8 mouse cellular contexts compared by ENCODE assay signal in genomic region chr19:53890781-53891251, GRCm38 (mm10). TPM values are rescaled to one million over a fixed set of nuclear protein-coding genes. Genes with fewer than 3 reads are reported as not detected.
A peak's percentile ranks its signal among the peaks of the same experiment; 100 is the strongest.
DNase-seq lines count a peak whose midpoint lies in the region; ATAC-seq and TF ChIP-seq lines count a peak whose summit lies in the region.

No protein-coding gene starts in this region.

- H3K36me3 ChIP-seq in embryonic facial prominence, embryonic 13.5 days: no peaks in the 10 kb centered on the region
- H3K36me3 ChIP-seq in embryonic facial prominence, embryonic 10.5 days (replicated peaks): no peaks in the 10 kb centered on the region
- no peaks in the 10 kb centered on the region for H3K36me3 ChIP-seq in limb, embryonic 10.5 days
- H3K36me3 ChIP-seq in spleen, adult 2 months (ENCODE audit: control insufficient read depth, insufficient read depth, low read length): no peaks in the 10 kb centered on the region
- H3K36me3 ChIP-seq in hindbrain, embryonic 10.5 days: no peaks in the 10 kb centered on the region

- TF ChIP-seq POLR2A in spleen, adult 2 months (IDR thresholded peaks at IDR 0.05; ENCODE audit: low read depth, low read length): no peak

- no peaks in the 10 kb centered on the region for H3K27me3 ChIP-seq in embryonic facial prominence, embryonic 13.5 days
- H3K27me3 ChIP-seq in embryonic facial prominence, embryonic 10.5 days (replicated peaks; ENCODE audit: low read depth, poor library complexity, severe bottlenecking): no peaks in the 10 kb centered on the region
- no peaks in the 10 kb centered on the region for H3K27me3 ChIP-seq in limb, embryonic 10.5 days (ENCODE audit: low read depth, poor library complexity, severe bottlenecking)
- H3K27me3 ChIP-seq in spleen, adult 2 months (ENCODE audit: control insufficient read depth, insufficient read depth, low read length): no peaks in the 10 kb centered on the region
- no peaks in the 10 kb centered on the region for H3K27me3 ChIP-seq in hindbrain, embryonic 10.5 days (ENCODE audit: insufficient read depth, poor library complexity, severe bottlenecking)

- WGBS in embryonic facial prominence, embryonic 13.5 days: 73% methylated on average over 5 of the region's 5 CpGs
- WGBS in embryonic facial prominence, embryonic 10.5 days: 68% methylated on average over 5 of the region's 5 CpGs
- 67% methylated on average over 5 of the region's 5 CpGs for WGBS in limb, embryonic 10.5 days
- WGBS in spleen, adult 2 months: 30% methylated on average over 5 of the region's 5 CpGs
- WGBS in hindbrain, embryonic 10.5 days: 68% methylated on average over 5 of the region's 5 CpGs

- TF ChIP-seq CTCF in spleen, adult 2 months (IDR thresholded peaks at IDR 0.05; ENCODE audit: extremely low read depth, insufficient read depth, insufficient read length, insufficient replicate concordance): no peak

- peaks cover 44% of the 10 kb centered on the region for H3K4me1 ChIP-seq in embryonic facial prominence, embryonic 13.5 days
- peaks cover 28% of the 10 kb centered on the region for H3K4me1 ChIP-seq in embryonic facial prominence, embryonic 10.5 days
- H3K4me1 ChIP-seq in limb, embryonic 10.5 days: peaks cover 37% of the 10 kb centered on the region
- peaks cover 58% of the 10 kb centered on the region; the same call in 1 of the 2 replicates for H3K4me1 ChIP-seq in spleen, adult 2 months (ENCODE audit: control insufficient read depth, insufficient read depth, insufficient read length)
- H3K4me1 ChIP-seq in hindbrain, embryonic 10.5 days (replicated peaks): peaks cover 9% of the 10 kb centered on the region; the same call in 1 of the 2 replicates

- no peak overlapping the region for H3K4me3 ChIP-seq in embryonic facial prominence, embryonic 13.5 days
- no peak overlapping the region for H3K4me3 ChIP-seq in embryonic facial prominence, embryonic 10.5 days
- H3K4me3 ChIP-seq in limb, embryonic 10.5 days: no peak overlapping the region
- H3K4me3 ChIP-seq in spleen, adult 2 months (ENCODE audit: extremely low read depth, insufficient read depth, insufficient read length): no peak overlapping the region
- no peak overlapping the region for H3K4me3 ChIP-seq in hindbrain, embryonic 10.5 days

- no peak for DNase-seq in embryonic facial prominence, embryonic 10.5 days (ENCODE audit: low spot score)
- peak; percentile 88 for DNase-seq in T-cell, adult 2 months (ENCODE audit: low spot score)
- no peak for DNase-seq in limb, embryonic 10.5 days (ENCODE audit: low spot score)
- DNase-seq in spleen, adult 2 months (ENCODE audit: low read depth in 1 of 2, low spot score in 2 of 2): peak; percentile 64 to 74
- no peak for DNase-seq in layer of hippocampus, postnatal 14 days (ENCODE audit: low spot score in 2 of 2)
- DNase-seq in hindbrain, embryonic 10.5 days (ENCODE audit: low spot score): no peak

- H3K9me3 ChIP-seq in embryonic facial prominence, embryonic 13.5 days: no peaks in the 10 kb centered on the region
- H3K9me3 ChIP-seq in embryonic facial prominence, embryonic 10.5 days: no peaks in the 10 kb centered on the region
- no peaks in the 10 kb centered on the region for H3K9me3 ChIP-seq in limb, embryonic 10.5 days (replicated peaks)
- no peaks in the 10 kb centered on the region for H3K9me3 ChIP-seq in hindbrain, embryonic 10.5 days

- no peak for ATAC-seq in embryonic facial prominence, embryonic 13.5 days (ENCODE audit: insufficient number of reproducible peaks, insufficient read depth, low FRiP score, low TSS enrichment, low read depth)
- no peak for ATAC-seq in monocyte, adult 5-6 weeks (replicated peaks; ENCODE audit: insufficient number of reproducible peaks, low FRiP score, low TSS enrichment, poor library complexity, severe bottlenecking)

- H3K27ac ChIP-seq in embryonic facial prominence, embryonic 13.5 days: 0 out of 2 replicates have a peak overlapping the region, but pooled peaks have one; percentile 89
- H3K27ac ChIP-seq in embryonic facial prominence, embryonic 10.5 days (replicated peaks): no peak overlapping the region
- H3K27ac ChIP-seq in limb, embryonic 10.5 days: 0 out of 2 replicates have a peak overlapping the region, but pooled peaks have one; percentile 78
- peak overlapping the region; percentile 97 for H3K27ac ChIP-seq in spleen, adult 2 months (ENCODE audit: insufficient read depth, low read length)
- no peak overlapping the region for H3K27ac ChIP-seq in hindbrain, embryonic 10.5 days

- no peak overlapping the region for H3K4me2 ChIP-seq in embryonic facial prominence, embryonic 13.5 days

- no peak overlapping the region for H3K9ac ChIP-seq in embryonic facial prominence, embryonic 13.5 days

RNA-seq across cellular contexts. Expression of gene Pdcd4, which starts 1.2 kb away (rescaled TPM):
- 130 and 135 TPM in 2 replicates for polyA plus RNA-seq in embryonic facial prominence, embryonic 13.5 days (2015; fragmentation: Nextera tagmentation; extraction: Ambion mirVana)
- polyA plus RNA-seq in embryonic facial prominence, embryonic 10.5 days (2016; fragmentation: Nextera tagmentation; extraction: Ambion mirVana): 66.5 and 78.8 TPM in 2 replicates
- 38.1 and 56.1 TPM in 2 replicates for polyA plus RNA-seq in limb, embryonic 10.5 days (2016; fragmentation: Nextera tagmentation; extraction: Ambion mirVana)
- polyA plus RNA-seq in spleen, adult 2 months (2012; rRNA removed): 8.7 and 9.4 TPM in 2 replicates
- total RNA-seq in monocyte, adult 5-6 weeks (2017): 238 to 392 TPM (median 322 TPM) in 3 replicates
- total RNA-seq in layer of hippocampus, postnatal 14 days (2021): 100 to 1,000 TPM; 121 TPM
- 49.8 and 49.9 TPM in 2 replicates for polyA plus RNA-seq in hindbrain, embryonic 10.5 days (2016; fragmentation: Nextera tagmentation; extraction: Ambion mirVana)

RNA-seq across cellular contexts. Expression of gene Shoc2, which starts 53.3 kb away (rescaled TPM):
- polyA plus RNA-seq in embryonic facial prominence, embryonic 13.5 days (2015; fragmentation: Nextera tagmentation; extraction: Ambion mirVana): 50.5 and 54.7 TPM in 2 replicates
- polyA plus RNA-seq in embryonic facial prominence, embryonic 10.5 days (2016; fragmentation: Nextera tagmentation; extraction: Ambion mirVana): 62.7 and 65.9 TPM in 2 replicates
- 49.9 and 54.0 TPM in 2 replicates for polyA plus RNA-seq in limb, embryonic 10.5 days (2016; fragmentation: Nextera tagmentation; extraction: Ambion mirVana)
- 5.1 and 5.6 TPM in 2 replicates for polyA plus RNA-seq in spleen, adult 2 months (2012; rRNA removed)
- 63.5 to 85.3 TPM (median 69.9 TPM) in 3 replicates for total RNA-seq in monocyte, adult 5-6 weeks (2017)
- total RNA-seq in layer of hippocampus, postnatal 14 days (2021): 10 to 100 TPM; 45.6 to 46.8 TPM
- polyA plus RNA-seq in hindbrain, embryonic 10.5 days (2016; fragmentation: Nextera tagmentation; extraction: Ambion mirVana): 56.3 and 57.8 TPM in 2 replicates

RNA-seq across cellular contexts. Expression of gene Bbip1, which starts 53.6 kb away (rescaled TPM):
- 82.9 and 97.9 TPM in 2 replicates for polyA plus RNA-seq in embryonic facial prominence, embryonic 13.5 days (2015; fragmentation: Nextera tagmentation; extraction: Ambion mirVana)
- polyA plus RNA-seq in embryonic facial prominence, embryonic 10.5 days (2016; fragmentation: Nextera tagmentation; extraction: Ambion mirVana): 86.7 and 89.7 TPM in 2 replicates
- 80.4 and 81.9 TPM in 2 replicates for polyA plus RNA-seq in limb, embryonic 10.5 days (2016; fragmentation: Nextera tagmentation; extraction: Ambion mirVana)
- polyA plus RNA-seq in spleen, adult 2 months (2012; rRNA removed): 4.2 and 4.4 TPM in 2 replicates
- 42.3 to 45.1 TPM (median 43.5 TPM) in 3 replicates for total RNA-seq in monocyte, adult 5-6 weeks (2017)
- 10 to 100 TPM; 66.0 to 74.4 TPM for total RNA-seq in layer of hippocampus, postnatal 14 days (2021)
- 112 and 124 TPM in 2 replicates for polyA plus RNA-seq in hindbrain, embryonic 10.5 days (2016; fragmentation: Nextera tagmentation; extraction: Ambion mirVana)

Comparison
In these comparisons a context has a peak if more than half of its experiments do, and no peak if none do; other contexts are left out.
1. H3K27ac ChIP-seq: peak in embryonic facial prominence, embryonic 13.5 days (single experiment), limb, embryonic 10.5 days (single experiment) and spleen, adult 2 months (single experiment); none in embryonic facial prominence, embryonic 10.5 days (single experiment) and hindbrain, embryonic 10.5 days (single experiment).
2. DNase-seq: peak in T-cell, adult 2 months (single experiment) and spleen, adult 2 months (2 of 2); none in embryonic facial prominence, embryonic 10.5 days (single experiment), limb, embryonic 10.5 days (single experiment), layer of hippocampus, postnatal 14 days (0 of 2) and hindbrain, embryonic 10.5 days (single experiment).
3. RNA of gene Bbip1, which starts 53.6 kb away (polyA plus RNA-seq): 112 to 124 TPM in hindbrain, embryonic 10.5 days, 86.7 to 89.7 TPM in embryonic facial prominence, embryonic 10.5 days, 82.9 to 97.9 TPM in embryonic facial prominence, embryonic 13.5 days and 80.4 to 81.9 TPM in limb, embryonic 10.5 days; 4.2 to 4.4 TPM in spleen, adult 2 months; every median in the first group is over 10 times any median in the second.